7 mouse cellular contexts compared by ENCODE assay signal in genomic region chr7:67952777-67953700, GRCm38 (mm10). TPM values are rescaled to one million over a fixed set of nuclear protein-coding genes. Genes with fewer than 3 reads are reported as not detected.
DNase-seq lines count a peak whose midpoint lies in the region; ATAC-seq lines count a peak whose summit lies in the region.

Gene Igf1r, plus strand, starts transcription at chr7:67952827.

- DNase-seq in NIH3T3 (ENCODE audit: low read depth), result peak; percentile 73
- peak; percentile 71 for DNase-seq in cerebellum, adult 11-12 months
- DNase-seq in hindbrain, embryonic 11.5 days (ENCODE audit: low spot score), result peak; percentile 77
- DNase-seq in left cerebral cortex, adult 8-10 months (ENCODE audit: low spot score in 2 of 2), result no peak
- DNase-seq in right cerebral cortex, postnatal 4 days, result peak; percentile 54

- H3K27me3 ChIP-seq in forebrain, embryonic 15.5 days, result no peaks in the 10 kb centered on the region
- H3K27me3 ChIP-seq in hindbrain, embryonic 11.5 days (ENCODE audit: control insufficient read depth, insufficient read depth, low read length), result no peaks in the 10 kb centered on the region

- no peaks in the 10 kb centered on the region for H3K36me3 ChIP-seq in forebrain, embryonic 15.5 days
- no peaks in the 10 kb centered on the region for H3K36me3 ChIP-seq in hindbrain, embryonic 11.5 days (ENCODE audit: control insufficient read depth, insufficient read depth, low read length)
- no peaks in the 10 kb centered on the region for H3K36me3 ChIP-seq in macrophage (ENCODE audit: inconsistent target)

- H3K4me2 ChIP-seq in forebrain, embryonic 15.5 days (replicated peaks), result peak within 1 kb of the TSS; percentile 96
- H3K4me2 ChIP-seq in hindbrain, embryonic 11.5 days (replicated peaks; ENCODE audit: low read depth, low read length), result peak within 1 kb of the TSS; percentile 95

- H3K27ac ChIP-seq in forebrain, embryonic 15.5 days (replicated peaks), result peak within 1 kb of the TSS; percentile 100
- peak within 1 kb of the TSS; percentile 99 for H3K27ac ChIP-seq in hindbrain, embryonic 11.5 days (ENCODE audit: low read depth, low read length)
- no peak within 1 kb of the TSS for H3K27ac ChIP-seq in macrophage

- peak within 1 kb of the TSS; percentile 53 for H3K4me3 ChIP-seq in forebrain, embryonic 15.5 days
- peak within 1 kb of the TSS; percentile 85 for H3K4me3 ChIP-seq in hindbrain, embryonic 11.5 days (ENCODE audit: low read depth, low read length)
- H3K4me3 ChIP-seq in macrophage (ENCODE audit: inconsistent target), result peak within 1 kb of the TSS; percentile 32

- peak within 1 kb of the TSS; percentile 95 for H3K9ac ChIP-seq in forebrain, embryonic 15.5 days (replicated peaks)
- H3K9ac ChIP-seq in hindbrain, embryonic 11.5 days (ENCODE audit: low read depth, low read length), result peak within 1 kb of the TSS; percentile 97

- H3K79me2 ChIP-seq in macrophage (ENCODE audit: inconsistent target), result no peaks in the 10 kb centered on the region; the same call in 1 of the 2 replicates

- no peaks in the 10 kb centered on the region for H3K9me3 ChIP-seq in forebrain, embryonic 15.5 days
- H3K9me3 ChIP-seq in hindbrain, embryonic 11.5 days (ENCODE audit: control insufficient read depth, low read length), result no peaks in the 10 kb centered on the region

- H3K4me1 ChIP-seq in forebrain, embryonic 15.5 days, result peaks cover 37% of the 10 kb centered on the region
- peaks cover 2% of the 10 kb centered on the region; the same call in 1 of the 2 replicates for H3K4me1 ChIP-seq in hindbrain, embryonic 11.5 days (replicated peaks; ENCODE audit: control insufficient read depth, insufficient read depth, low read length)

- no peak for ATAC-seq in forebrain, embryonic 15.5 days (replicated peaks)
- ATAC-seq in hindbrain, embryonic 11.5 days (ENCODE audit: low FRiP score), result no peak

- under 1% methylated on average over 62 of the region's 62 CpGs for WGBS in forebrain, embryonic 15.5 days
- WGBS in hindbrain, embryonic 11.5 days, result under 1% methylated on average over 59 of the region's 62 CpGs
- WGBS in macrophage (ENCODE audit: missing documents), result under 1% methylated on average over 62 of the region's 62 CpGs

RNA-seq across cellular contexts. Expression of gene Igf1r, which starts in this region (rescaled TPM):
- 26.8 and 28.5 TPM in 2 replicates for polyA plus RNA-seq in forebrain, embryonic 15.5 days (2015; fragmentation: Nextera tagmentation; extraction: Ambion mirVana)
- 20.5 and 35.7 TPM in 2 replicates for polyA plus RNA-seq in hindbrain, embryonic 11.5 days (2014; fragmentation: Nextera tagmentation; extraction: Ambion mirVana)
- total RNA-seq in left cerebral cortex, adult 8-10 months (2022), result 10 to 100 TPM; 43.3 to 49.3 (median 44.0) TPM
- 10 to 100 TPM in 13 of 26 experiments, 1 to 10 TPM in 13; 3.9 to 38.6 (median 17.3) TPM for total RNA-seq in macrophage (2018; cell fraction: chromatin; rRNA removed)
- 10 to 100 TPM in 1 of 26 experiments, 1 to 10 TPM in 20, under 1 TPM in 5; 0.47 to 10.0 (median 4.0) TPM for total RNA-seq in macrophage (2018; cell fraction: cytosol; rRNA removed)
- total RNA-seq in macrophage (2018; cell fraction: nucleus; rRNA removed), result 10 to 100 TPM in 13 of 26 experiments, 1 to 10 TPM in 13; 3.1 to 32.8 (median 15.7) TPM
- polyA plus RNA-seq in macrophage (2018), result 3.0 to 4.7 TPM (median 3.2 TPM) in 3 replicates

Comparison
In these comparisons a context has a peak if more than half of its experiments do, and no peak if none do; other contexts are left out.
1. DNase-seq: peak in NIH3T3 (single experiment), cerebellum, adult 11-12 months (single experiment), hindbrain, embryonic 11.5 days (single experiment) and right cerebral cortex, postnatal 4 days (single experiment); none in left cerebral cortex, adult 8-10 months (0 of 2).
2. H3K4me3 ChIP-seq: peak in every context shown above with its lines; median percentile 85 in hindbrain, embryonic 11.5 days; 53 in forebrain, embryonic 15.5 days; 32 in macrophage.